Mouse (Mus musculus): ENCODE data around the gene Itgb2l.

DNA sequence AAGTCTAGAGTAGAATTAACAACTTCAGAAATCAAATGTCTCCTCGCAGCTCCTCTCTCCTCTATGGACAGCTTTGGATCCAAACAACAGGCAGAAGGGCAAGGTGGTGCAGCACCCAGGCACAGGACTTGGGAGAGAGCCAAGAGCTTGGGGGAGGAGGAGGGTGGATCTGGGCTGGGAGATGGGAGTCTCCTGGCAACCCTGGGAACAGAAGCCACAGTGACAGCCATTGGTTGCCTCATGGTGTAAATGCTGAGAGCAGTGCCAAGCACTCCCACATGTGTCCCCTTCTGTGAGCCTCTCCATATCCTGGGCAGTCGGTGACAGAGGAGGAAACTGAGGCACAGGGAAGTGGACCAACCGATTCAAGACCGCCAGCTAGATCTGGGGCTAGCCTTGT, 25.3 kb upstream of the Itgb2l start:
- TF ChIP-seq POLR2A (IDR thresholded peaks at IDR 0.05; ENCODE audit: borderline replicate concordance, extremely low read depth, low read depth, low read length) (no peak), CTCF (IDR thresholded peaks at IDR 0.05; ENCODE audit: insufficient read depth, low read length) (no peak)
